Mouse (Mus musculus) myocyte (in vitro differentiated cells): ENCODE measurements around the gene Ccdc33.

Experiments
- CEBPB ChIP-seq: IDR thresholded peaks from 2 replicates; pipeline ENCODE4 v1.6.1; 2011; ENCODE audit warnings: mild to moderate bottlenecking, moderate library complexity; ENCODE audit not compliant: poor library complexity, insufficient read depth, severe bottlenecking
- MAX ChIP-seq: IDR thresholded peaks from one replicate; pipeline ENCODE4 v1.6.1; 2011; ENCODE audit warnings: low read depth, mild to moderate bottlenecking, control low read depth
- MYOG ChIP-seq, 3 experiments: IDR thresholded peaks; one replicate each; pipeline ENCODE4 v1.6.1; 2011; ENCODE audit warnings: control low read depth in 2 of 3, low read depth in 2 of 3, mild to moderate bottlenecking in 2 of 3; ENCODE audit not compliant: insufficient read length in 2 of 3, control insufficient read depth in 1 of 3, insufficient read depth in 1 of 3
- POLR2A ChIP-seq: IDR thresholded peaks from one replicate; pipeline ENCODE4 v1.6.1; 2011; ENCODE audit warnings: low read depth, mild to moderate bottlenecking, control low read depth, moderate library complexity; ENCODE audit not compliant: insufficient read length
- POLR2AphosphoS2 ChIP-seq: IDR thresholded peaks from one replicate; pipeline ENCODE4 v1.6.1; 2011; ENCODE audit warnings: low read depth, control low read depth; ENCODE audit not compliant: insufficient read length
- TCF12 ChIP-seq: IDR thresholded peaks from one replicate; pipeline ENCODE4 v1.6.1; 2011; ENCODE audit warnings: mild to moderate bottlenecking, control low read depth; ENCODE audit not compliant: poor library complexity, insufficient read depth, severe bottlenecking
- USF1 ChIP-seq: IDR thresholded peaks from one replicate; pipeline ENCODE4 v1.6.1; 2011; ENCODE audit warnings: low read depth, mild to moderate bottlenecking, control low read depth, moderate library complexity

DNA sequence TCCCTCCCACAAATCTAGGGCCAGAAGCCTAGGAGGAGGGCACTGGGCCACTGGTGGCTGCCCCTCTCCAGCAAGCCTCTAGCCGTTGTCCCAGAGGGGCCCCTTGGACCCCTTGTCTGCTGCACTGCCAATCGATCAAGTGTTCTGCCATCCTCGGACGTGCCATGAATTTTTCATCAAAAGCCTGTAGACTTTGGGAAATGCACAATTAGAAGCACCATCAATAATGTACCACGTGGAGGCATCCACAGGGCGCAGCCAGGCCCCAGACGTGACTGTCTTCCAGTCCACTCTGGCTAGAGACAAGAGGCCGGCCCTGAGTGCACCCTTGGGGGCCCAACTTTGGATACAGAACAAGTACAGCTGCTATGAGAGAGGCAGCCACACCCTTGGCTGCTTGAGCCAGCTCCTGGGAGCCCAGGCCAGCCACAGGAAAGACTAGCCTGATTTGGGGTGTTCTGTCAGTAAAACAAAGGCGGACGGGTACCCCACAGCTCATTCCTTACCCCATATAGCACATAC lies 75.1 kb downstream of the Ccdc33 start:
- TF ChIP-seq POLR2A = no peak
- TF ChIP-seq USF1 = peak; percentile 15
- no peak for TF ChIP-seq TCF12
- TF ChIP-seq MAX = no peak
- TF ChIP-seq CEBPB = no peak
- no peak for TF ChIP-seq POLR2AphosphoS2
- TF ChIP-seq MYOG (IDR thresholded peaks at IDR 0.05; ENCODE audit: control insufficient read depth in 1 of 3, insufficient read depth in 1 of 3, insufficient read length in 2 of 3, low read depth in 2 of 3) = no peak
